Mouse (Mus musculus) B cell, adult 2 months (primary cell): Measurements from ENCODE around the gene Gm14444.
"Not testable (repeated sequence)": the region's sequence is repeated elsewhere in the genome, so short reads cannot be mapped to it uniquely, and the experiment has no call there.

Source experiments
- DNase-seq, 2 experiments: peaks; one replicate each; pipeline ENCODE4 v3.0.0; 2022

The Gm14444 gene

DNA sequence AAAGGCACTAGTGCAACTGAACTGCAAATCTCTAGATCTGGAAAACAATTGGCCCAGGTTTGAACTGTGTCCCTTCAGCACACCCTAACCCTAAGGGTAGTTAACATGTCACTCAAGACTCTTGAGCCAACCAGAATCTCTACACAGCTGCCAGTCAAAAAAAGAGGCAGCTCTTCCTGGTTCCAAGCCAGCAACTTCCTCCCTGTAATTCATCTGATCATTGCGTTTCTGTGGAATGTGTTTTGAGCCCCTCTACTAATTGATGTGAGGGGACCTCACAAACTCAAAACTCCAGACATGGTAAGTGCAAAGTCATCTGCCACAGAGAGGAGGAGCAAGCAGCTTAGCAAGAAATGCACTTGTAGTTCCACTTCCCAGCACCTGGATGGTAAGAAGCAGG is at the start of gene Gm14444:
Gm14444 (plus strand) TSS at position 220 of the 400 bp plus-strand sequence.
- not testable (repeated sequence) for DNase-seq

DNA sequence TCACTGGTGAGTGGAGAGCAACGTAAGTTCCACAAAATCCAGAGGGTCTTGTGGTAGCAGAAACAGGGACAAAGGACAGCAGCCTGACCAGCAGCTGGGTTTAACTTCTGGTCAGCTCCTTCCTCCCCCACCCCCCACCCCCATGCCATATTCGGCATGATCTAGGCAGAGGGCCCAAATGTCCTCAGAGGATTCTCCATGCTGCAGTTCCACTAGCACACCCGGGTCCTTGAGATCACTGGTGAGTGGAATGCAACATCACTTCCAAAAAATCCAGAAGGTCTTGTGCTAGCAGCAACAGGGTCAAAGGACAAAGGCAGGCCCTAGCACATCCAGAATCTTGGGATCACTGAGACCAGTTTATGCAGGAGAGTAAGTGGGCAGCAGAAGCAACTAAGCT is 44.6 kb upstream of the Gm14444 start:
- DNase-seq, result not testable (repeated sequence)

DNA sequence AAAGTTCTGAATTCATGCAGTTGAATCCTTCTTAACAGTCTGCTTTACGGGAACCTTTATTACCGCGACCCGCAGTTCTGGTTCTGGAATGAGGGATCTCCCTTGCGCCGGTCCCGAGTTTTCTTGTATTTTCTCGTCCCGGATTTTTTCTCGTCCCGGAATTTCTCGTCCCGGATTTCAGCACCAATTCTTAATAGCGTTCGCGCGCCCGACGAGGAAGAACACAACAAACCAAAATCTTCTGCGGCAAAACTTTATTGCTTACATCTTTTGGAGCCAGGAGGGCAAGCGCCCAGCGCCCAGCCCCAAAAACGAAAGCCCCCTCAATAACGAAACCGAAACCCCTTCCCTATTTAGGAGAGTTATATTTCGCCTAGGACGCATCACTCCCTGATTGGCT is 34.2 kb downstream of the Gm14444 start:
- DNase-seq, result peak in 1 of 2 experiments; percentile 0

DNA sequence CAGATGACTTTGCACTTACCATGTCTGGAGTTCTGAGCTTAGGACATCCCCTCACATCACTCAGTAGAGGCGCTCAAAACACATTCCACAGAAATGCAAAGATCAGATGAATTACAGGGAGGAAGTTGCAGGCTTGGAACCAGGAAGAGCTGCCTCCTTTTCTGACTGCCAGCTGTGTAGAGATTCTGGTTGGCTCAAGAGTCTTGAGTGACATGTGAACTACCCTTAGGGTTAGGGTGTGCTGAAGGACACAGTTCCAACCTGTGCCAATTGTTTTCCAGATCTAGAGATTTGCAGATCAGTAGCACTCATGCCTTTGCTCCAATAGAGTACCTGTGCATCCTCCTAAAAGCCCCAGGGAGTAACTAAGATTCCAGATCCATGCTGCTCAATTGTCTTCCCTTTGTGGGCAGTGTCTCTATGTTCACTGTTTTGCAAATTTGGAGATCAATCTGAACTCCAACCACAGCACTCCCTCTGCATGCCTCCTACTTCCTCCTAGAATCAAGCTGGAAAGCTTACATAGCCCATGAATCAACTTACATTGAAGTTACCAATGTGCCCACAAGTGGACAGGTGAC is 57.7 kb downstream of the Gm14444 start, which contains the start of gene Gm14393:
Gm14393 (minus strand) TSS at position 101 of the 581 bp plus-strand sequence.
- not testable (repeated sequence) for DNase-seq
